ENCODE assay signal across 19 mouse cellular contexts in genomic region chr16:31436085-31436484, GRCm38 (mm10). TPM values are rescaled to one million over a fixed set of nuclear protein-coding genes. Genes with fewer than 3 reads are reported as not detected.
A peak's percentile ranks its signal among the peaks of the same experiment; 100 is the strongest.
DNase-seq lines count a peak whose midpoint lies in the region; TF ChIP-seq lines count a peak whose summit lies in the region.
"Had no signal": no experiment of that assay in that cellular context is flagged by ENCODE, and none has a peak within 500 bp of the region (broad histone marks: within the 10 kb centered on the region; RNA-seq: fewer than 3 reads in every experiment).

No protein-coding gene starts in this region.

- intact Hi-C loops in left cerebral cortex, postnatal 36 days (cut with DNase I): no loop called here

- TF ChIP-seq CTCF in layer of hippocampus, adult 2 months (conservative IDR thresholded peaks at IDR 0.05): 0 out of 2 replicates have a peak, but pooled peaks have one; percentile 3
- TF ChIP-seq CTCF in ES-Bruce4 (IDR thresholded peaks at IDR 0.05; ENCODE audit: low read depth, low read length): peak; percentile 40

- H3K9ac ChIP-seq in ES-Bruce4 (ENCODE audit: low read depth, poor library complexity, severe bottlenecking): no peak overlapping the region
- H3K9ac ChIP-seq: embryonic facial prominence, embryonic 13.5 days; limb, embryonic 15.5 days; midbrain, embryonic 12.5 days had no signal

- H3K4me1 ChIP-seq in ES-Bruce4 (ENCODE audit: control insufficient read depth, insufficient read depth, low read length): no peaks in the 10 kb centered on the region

- H3K9me3 ChIP-seq in ES-Bruce4 (replicated peaks; ENCODE audit: control insufficient read depth, insufficient read depth, low read length, poor library complexity, severe bottlenecking): no peaks in the 10 kb centered on the region
- H3K9me3 ChIP-seq: limb, embryonic 15.5 days; midbrain, embryonic 12.5 days had no signal

- DNase-seq in adrenal gland, adult 2 months: peak; percentile 36
- DNase-seq in adrenal gland, postnatal 14 days: no peak
- DNase-seq in embryo, embryonic 11 days: peak; percentile 29
- no peak for DNase-seq in embryo, embryonic 10.5 days (ENCODE audit: low spot score)
- no peak for DNase-seq in layer of hippocampus, adult 2 months (ENCODE audit: low spot score in 2 of 2)
- no peak for DNase-seq in layer of hippocampus, adult 9-11 months
- no peak for DNase-seq in left cerebral cortex, postnatal 36 days (ENCODE audit: low spot score in 2 of 2)
- DNase-seq: gastrocnemius, adult 2 months; heart, adult 11 months; kidney, postnatal 14 days; lung, adult 18-20 months; thymus, adult 18-20 months had no signal

- H3K27ac ChIP-seq in layer of hippocampus, adult 2 months: no peak overlapping the region
- no peak overlapping the region for H3K27ac ChIP-seq in ES-Bruce4 (ENCODE audit: insufficient read depth, low read length)
- H3K27ac ChIP-seq: embryonic facial prominence, embryonic 13.5 days; gastrocnemius, adult 2 months; hindbrain, embryonic 10.5 days; limb, embryonic 15.5 days; midbrain, embryonic 12.5 days had no signal

- H3K36me3 ChIP-seq in ES-Bruce4 (ENCODE audit: control insufficient read depth, insufficient read depth, low read length, poor library complexity, severe bottlenecking): no peaks in the 10 kb centered on the region

- H3K27me3 ChIP-seq in ES-Bruce4 (ENCODE audit: control insufficient read depth, insufficient read depth, low read length, poor library complexity, severe bottlenecking): no peaks in the 10 kb centered on the region
- H3K27me3 ChIP-seq: embryonic facial prominence, embryonic 13.5 days; limb, embryonic 15.5 days; midbrain, embryonic 12.5 days; Patski had no signal

- no peak for TF ChIP-seq EP300 in ES-Bruce4 (IDR thresholded peaks at IDR 0.05; ENCODE audit: insufficient read depth, low read depth, low read length)

- TF ChIP-seq POLR2A in ES-Bruce4 (IDR thresholded peaks at IDR 0.05; ENCODE audit: insufficient read depth, low read length): no peak

- H3K4me3 ChIP-seq in layer of hippocampus, adult 2 months: no peak overlapping the region
- no peak overlapping the region for H3K4me3 ChIP-seq in ES-Bruce4 (ENCODE audit: low read depth, low read length)
- H3K4me3 ChIP-seq: embryonic facial prominence, embryonic 13.5 days; gastrocnemius, adult 2 months; hindbrain, embryonic 10.5 days; limb, embryonic 15.5 days; midbrain, embryonic 12.5 days; myocyte had no signal

RNA-seq across cellular contexts. Expression of gene Bdh1, which starts 14.0 kb away (rescaled TPM):
- 10 to 100 TPM in 1 of 2 experiments, 1 to 10 TPM in 1; 4.1 to 21.7 TPM for total RNA-seq in adrenal gland, adult 2 months (2021)
- 2.4 and 2.9 TPM in 2 replicates for polyA plus RNA-seq in adrenal gland, adult 2 months (2012; rRNA removed)
- total RNA-seq in adrenal gland, postnatal 14 days (2021): 11.9 and 50.4 TPM in 2 replicates
- total RNA-seq in layer of hippocampus, adult 2 months (2021): 10 to 100 TPM; 92.4 to 95.6 TPM
- polyA plus RNA-seq in ES-Bruce4 (2011; ENCODE audit: insufficient read depth, insufficient read length, low read depth, missing spikeins): 14.4 and 15.7 TPM in 2 replicates
- total RNA-seq in left cerebral cortex, postnatal 36 days (2021): 100 to 1,000 TPM in 1 of 2 experiments, 10 to 100 TPM in 1; 87.0 to 130 TPM

Comparison
In these comparisons a context has a peak if more than half of its experiments do, and no peak if none do; other contexts are left out.
1. DNase-seq: peak in adrenal gland, adult 2 months (single experiment) and embryo, embryonic 11 days (single experiment); none in adrenal gland, postnatal 14 days (single experiment), embryo, embryonic 10.5 days (single experiment), layer of hippocampus, adult 2 months (0 of 2), layer of hippocampus, adult 9-11 months (single experiment) and left cerebral cortex, postnatal 36 days (0 of 2).